Mouse (Mus musculus): ENCODE measurements around the gene Actl6a. TPM values are rescaled to one million over a fixed set of nuclear protein-coding genes. Genes with fewer than 3 reads are reported as not detected.
"Not testable (repeated sequence)": the region's sequence is repeated elsewhere in the genome, so short reads cannot be mapped to it uniquely, and the experiment has no call there.

Actl6a gene
- polyA plus RNA-seq, 1 experiment from 2014 or later, result 225 TPM

DNA sequence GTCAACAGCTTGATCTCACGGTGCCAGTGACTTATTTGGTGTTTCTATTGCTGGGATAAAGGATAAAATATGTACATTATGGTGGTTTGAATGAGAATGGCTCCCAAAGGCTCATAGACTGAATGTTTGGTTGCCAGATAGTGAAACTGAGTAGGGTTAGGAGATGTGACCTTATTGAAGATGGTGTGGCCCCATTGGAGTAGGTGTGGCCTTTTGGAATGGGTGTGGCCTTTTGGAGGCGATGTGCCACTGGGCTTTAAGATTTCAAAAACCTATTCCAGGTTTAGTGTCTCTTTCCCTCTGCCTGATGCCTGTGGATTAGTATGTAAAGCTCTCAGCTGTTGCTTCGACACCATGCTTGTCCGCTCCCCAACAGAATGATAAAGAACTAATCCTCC, 10.5 kb upstream of the Actl6a start:
- no peak for ATAC-seq (ENCODE audit: insufficient number of reproducible peaks, insufficient read depth, low FRiP score, low TSS enrichment, low read depth)
- Histone ChIP-seq H3K36me3 (no peaks in the 10 kb centered on the region), H3K9me3 (no peaks in the 10 kb centered on the region), H3K27ac (no peak overlapping the region), H3K9ac (replicated peaks) (no peak overlapping the region), H3K4me2 (no peak overlapping the region), H3K4me1 (replicated peaks) (no peaks in the 10 kb centered on the region), H3K27me3 (no peaks in the 10 kb centered on the region), H3K4me3 (replicated peaks) (no peak overlapping the region)
- 78% methylated on average over 4 of the region's 4 CpGs for WGBS

DNA sequence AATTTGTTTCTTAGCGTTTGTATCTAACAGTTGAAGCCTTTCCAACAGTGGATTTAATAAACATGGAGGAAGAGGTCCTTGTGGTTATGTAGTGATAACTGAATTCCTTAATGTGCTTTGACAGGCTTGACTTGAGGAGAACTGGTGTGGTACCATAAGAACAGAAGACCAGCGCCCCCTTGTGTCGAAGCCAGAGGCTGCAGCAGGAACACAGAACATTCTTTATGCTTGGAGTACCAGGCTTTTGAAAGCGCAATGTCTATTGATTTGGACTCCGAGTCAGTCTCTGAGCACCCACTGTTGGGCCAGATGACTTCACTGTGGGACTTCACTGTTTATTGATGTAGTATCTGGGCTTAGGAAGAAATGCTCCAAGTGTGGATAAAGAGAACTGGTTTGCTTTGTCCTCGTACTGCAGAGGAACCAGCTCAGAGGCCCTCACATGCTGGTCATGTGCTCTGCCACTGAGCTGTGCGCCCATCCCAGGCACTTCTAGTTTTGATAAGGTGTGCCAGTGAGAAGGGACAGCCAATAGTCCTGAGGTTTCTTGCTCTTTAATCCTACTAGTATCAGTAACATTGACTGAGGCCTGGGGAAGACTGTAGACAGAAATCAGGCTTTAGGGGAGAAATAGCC, 7.8 kb upstream of the Actl6a start:
- H3K9ac ChIP-seq (replicated peaks), result no peak overlapping the region
- ATAC-seq (ENCODE audit: insufficient number of reproducible peaks, insufficient read depth, low FRiP score, low TSS enrichment, low read depth), result no peak
- H3K27me3 ChIP-seq, result no peaks in the 10 kb centered on the region
- no peak overlapping the region for H3K4me2 ChIP-seq
- no peaks in the 10 kb centered on the region for H3K36me3 ChIP-seq
- no peak overlapping the region for H3K27ac ChIP-seq
- WGBS, result 42% methylated on average over 7 of the region's 7 CpGs
- no peaks in the 10 kb centered on the region for H3K4me1 ChIP-seq (replicated peaks)
- no peaks in the 10 kb centered on the region for H3K9me3 ChIP-seq
- no peak overlapping the region for H3K4me3 ChIP-seq (replicated peaks)

- H3K27ac ChIP-seq; ATAC-seq (ENCODE audit: insufficient number of reproducible peaks, insufficient read depth, low FRiP score, low TSS enrichment, low read depth); H3K27me3 ChIP-seq; H3K4me1 ChIP-seq (replicated peaks); H3K4me2 ChIP-seq; H3K36me3 ChIP-seq; H3K9ac ChIP-seq (replicated peaks); H3K9me3 ChIP-seq; H3K4me3 ChIP-seq (replicated peaks): not testable (repeated sequence)
- 94% methylated on average over 6 of the region's 6 CpGs for WGBS
Observed at GRCm38 (mm10) chr3:32704021-32704420, 2.1 kb upstream of the Actl6a start.

DNA sequence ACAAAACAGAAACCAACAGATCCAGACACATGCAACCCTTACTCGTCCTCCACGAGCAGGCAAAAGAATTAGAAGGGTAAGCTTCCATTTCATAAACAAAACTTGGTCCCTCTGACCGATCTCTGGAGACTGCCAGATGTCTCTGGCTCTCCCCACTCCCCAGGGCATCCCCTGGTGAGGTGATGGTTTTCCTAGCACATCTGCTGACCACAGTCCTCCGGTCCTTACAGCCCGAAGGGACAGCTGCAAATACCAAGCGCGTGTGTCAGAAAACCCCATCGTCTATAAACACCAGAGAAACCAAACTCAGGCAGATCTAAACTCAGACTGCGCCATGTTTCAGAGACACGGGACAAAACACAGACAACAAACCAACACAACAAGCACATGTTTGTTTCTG, 1.5 kb upstream of the Actl6a start:
- not testable (repeated sequence) for H3K9ac ChIP-seq (replicated peaks); H3K27ac ChIP-seq; H3K4me3 ChIP-seq (replicated peaks); ATAC-seq (ENCODE audit: insufficient number of reproducible peaks, insufficient read depth, low FRiP score, low TSS enrichment, low read depth); H3K27me3 ChIP-seq; H3K4me2 ChIP-seq; H3K36me3 ChIP-seq; H3K9me3 ChIP-seq; H3K4me1 ChIP-seq (replicated peaks)
- 94% methylated on average over 10 of the region's 10 CpGs for WGBS

GRCm38 (mm10) chr3:32708052-32708367, 1.9 kb downstream of the Actl6a start:
- Histone ChIP-seq H3K4me1 (replicated peaks) (peaks cover 10% of the 10 kb centered on the region), H3K27ac (no peak overlapping the region), H3K36me3 (peaks cover 15% of the 10 kb centered on the region), H3K4me2 (peak overlapping the region; percentile 72), H3K9ac (replicated peaks) (no peak overlapping the region), H3K9me3 (no peaks in the 10 kb centered on the region), H3K4me3 (replicated peaks) (peak overlapping the region; percentile 93), H3K27me3 (no peaks in the 10 kb centered on the region)
- WGBS, result under 1% methylated on average over 4 of the region's 4 CpGs
- no peak for ATAC-seq (ENCODE audit: insufficient number of reproducible peaks, insufficient read depth, low FRiP score, low TSS enrichment, low read depth)

- Histone ChIP-seq H3K9me3 (no peaks in the 10 kb centered on the region), H3K27me3 (no peaks in the 10 kb centered on the region), H3K4me3 (replicated peaks) (peak overlapping the region; percentile 93), H3K27ac (peak overlapping the region; percentile 90), H3K4me1 (replicated peaks) (peaks cover 10% of the 10 kb centered on the region), H3K9ac (replicated peaks) (peak overlapping the region; percentile 93), H3K36me3 (peaks cover 21% of the 10 kb centered on the region), H3K4me2 (peak overlapping the region; percentile 72)
- peak; percentile 100 for ATAC-seq (ENCODE audit: insufficient number of reproducible peaks, insufficient read depth, low FRiP score, low TSS enrichment, low read depth)
- under 1% methylated on average over 90 of the region's 90 CpGs for WGBS
Observed at GRCm38 (mm10) chr3:32708368-32709231, 2.5 kb downstream of the Actl6a start.

DNA sequence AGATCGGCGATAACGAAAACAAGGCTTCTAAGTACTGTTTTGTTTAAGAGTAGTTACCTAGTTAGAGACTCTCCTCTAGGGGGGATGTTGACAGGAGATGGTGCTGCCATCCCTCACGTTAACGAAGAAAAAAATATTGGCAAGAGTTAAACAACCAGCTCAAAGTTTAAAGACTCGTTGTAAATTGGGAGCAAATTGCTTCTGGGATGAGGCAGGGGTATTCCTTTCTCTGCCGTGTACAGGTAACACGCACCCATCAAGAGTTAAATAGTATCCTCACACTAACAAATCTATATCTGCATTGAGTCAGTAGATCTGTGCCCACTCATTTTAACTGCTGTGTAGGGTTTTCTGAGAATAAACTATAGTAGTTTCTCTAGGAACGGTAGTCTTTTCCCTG, 3.3 kb downstream of the Actl6a start:
- Histone ChIP-seq H3K36me3 (peaks cover 28% of the 10 kb centered on the region), H3K27ac (peak overlapping the region; percentile 90), H3K9me3 (no peaks in the 10 kb centered on the region), H3K4me2 (peak overlapping the region; percentile 72), H3K9ac (replicated peaks) (peak overlapping the region; percentile 93), H3K4me3 (replicated peaks) (peak overlapping the region; percentile 93), H3K4me1 (replicated peaks) (peaks cover 10% of the 10 kb centered on the region), H3K27me3 (no peaks in the 10 kb centered on the region)
- ATAC-seq (ENCODE audit: insufficient number of reproducible peaks, insufficient read depth, low FRiP score, low TSS enrichment, low read depth), result no peak
- 9% methylated on average over 9 of the region's 9 CpGs for WGBS

GRCm38 (mm10) chr3:32713711-32714110, 7.6 kb downstream of the Actl6a start:
- no peak for ATAC-seq (ENCODE audit: insufficient number of reproducible peaks, insufficient read depth, low FRiP score, low TSS enrichment, low read depth)

DNA sequence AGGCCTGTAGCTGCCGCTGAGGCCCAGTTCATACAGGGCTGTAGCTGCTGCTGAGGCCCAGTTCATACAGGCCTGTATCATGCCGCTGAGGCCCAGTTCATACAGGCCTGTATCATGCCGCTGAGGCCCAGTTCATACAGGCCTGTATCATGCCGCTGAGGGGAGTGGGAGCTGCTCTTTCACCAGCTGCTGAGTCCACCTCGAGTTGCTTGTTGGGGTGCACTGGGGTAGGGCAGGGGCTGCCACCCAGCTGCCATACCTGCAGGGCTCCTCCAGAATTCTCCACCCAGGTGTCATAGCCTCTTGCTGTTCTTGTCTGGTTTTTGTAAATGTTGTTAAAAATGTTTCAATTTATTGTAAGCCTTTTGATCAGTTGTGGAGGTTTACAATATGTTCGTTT, 11.3 kb downstream of the Actl6a start:
- WGBS, result 95% methylated on average over 6 of the region's 6 CpGs
- H3K27ac ChIP-seq; ATAC-seq (ENCODE audit: insufficient number of reproducible peaks, insufficient read depth, low FRiP score, low TSS enrichment, low read depth); H3K4me3 ChIP-seq (replicated peaks); H3K27me3 ChIP-seq; H3K9ac ChIP-seq (replicated peaks); H3K4me1 ChIP-seq (replicated peaks); H3K4me2 ChIP-seq; H3K9me3 ChIP-seq: not testable (repeated sequence)
- peaks cover 97% of the 10 kb centered on the region for H3K36me3 ChIP-seq

More at GRCm38 (mm10) chr3:32713711-32714110, 7.6 kb downstream of the Actl6a start:
- Histone ChIP-seq H3K9me3 (no peaks in the 10 kb centered on the region), H3K27me3 (no peaks in the 10 kb centered on the region), H3K4me3 (replicated peaks) (no peak overlapping the region), H3K4me1 (replicated peaks) (peaks cover 10% of the 10 kb centered on the region), H3K9ac (replicated peaks) (no peak overlapping the region), H3K4me2 (no peak overlapping the region), H3K36me3 (peaks cover 70% of the 10 kb centered on the region), H3K27ac (no peak overlapping the region)
- WGBS, result 86% methylated on average over 3 of the region's 3 CpGs

- Histone ChIP-seq H3K36me3 (peaks cover 97% of the 10 kb centered on the region), H3K27me3 (no peaks in the 10 kb centered on the region), H3K9ac (replicated peaks) (no peak overlapping the region), H3K27ac (no peak overlapping the region), H3K9me3 (no peaks in the 10 kb centered on the region), H3K4me3 (replicated peaks) (no peak overlapping the region), H3K4me1 (replicated peaks) (no peaks in the 10 kb centered on the region), H3K4me2 (no peak overlapping the region)
- whole genome bisulfite sequencing, result 93% methylated on average over 5 of the region's 5 CpGs
- no peak for ATAC-seq (ENCODE audit: insufficient number of reproducible peaks, insufficient read depth, low FRiP score, low TSS enrichment, low read depth)
Observed at GRCm38 (mm10) chr3:32718271-32718670, 12.2 kb downstream of the Actl6a start.

DNA sequence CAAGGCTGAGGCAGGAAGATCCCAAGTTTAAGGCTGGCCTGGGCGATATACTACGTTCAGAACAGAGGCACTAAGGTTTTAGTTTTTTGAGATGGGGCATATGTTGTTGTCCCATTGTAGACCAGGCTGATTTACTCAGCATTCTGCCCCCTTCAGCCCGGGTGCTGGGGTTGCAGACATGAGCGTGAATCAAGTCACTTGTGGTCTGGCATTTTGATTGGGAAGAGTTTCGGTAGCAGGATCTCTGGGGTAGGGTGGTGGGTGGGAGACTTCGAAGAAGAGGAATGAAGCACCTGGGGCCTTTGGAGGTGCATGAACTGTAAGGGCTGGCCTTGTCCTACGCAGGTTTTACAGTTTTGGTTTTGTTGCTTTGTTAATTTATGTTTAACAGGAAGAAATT, 18.1 kb downstream of the Actl6a start:
- 91% methylated on average over 7 of the region's 7 CpGs for WGBS
- ATAC-seq (ENCODE audit: insufficient number of reproducible peaks, insufficient read depth, low FRiP score, low TSS enrichment, low read depth), result no peak
- peaks cover 94% of the 10 kb centered on the region for H3K36me3 ChIP-seq

More for the DNA sequence above, 18.1 kb downstream of the Actl6a start:
- H3K27me3 ChIP-seq, result no peaks in the 10 kb centered on the region
- H3K9me3 ChIP-seq, result no peaks in the 10 kb centered on the region
- no peak overlapping the region for H3K27ac ChIP-seq
- no peak overlapping the region for H3K4me3 ChIP-seq (replicated peaks)
- no peaks in the 10 kb centered on the region for H3K4me1 ChIP-seq (replicated peaks)
- no peak overlapping the region for H3K9ac ChIP-seq (replicated peaks)
- H3K4me2 ChIP-seq, result no peak overlapping the region

Data from limb, embryonic 12.5 days (tissue).